Mouse (Mus musculus) ES-E14 (cell line): ENCODE results near the gene Cdkl3. TPM values are rescaled to one million over a fixed set of nuclear protein-coding genes. Genes with fewer than 3 reads are reported as not detected.

Experiments used
- DNase-seq: peaks from one replicate; pipeline ENCODE4 v3.0.0-alpha.2; 2013; ENCODE audit warnings: low read depth, low spot score
- H3K27ac ChIP-seq: 2 replicates; pipeline ENCODE4 v1.5.1; 2012; ENCODE audit warnings: low read depth, mild to moderate bottlenecking, low read length, moderate library complexity, mixed read lengths; ENCODE audit not compliant: poor library complexity, insufficient read depth, severe bottlenecking
- H3K36me3 ChIP-seq: 2 replicates; pipeline ENCODE4 v1.6.1; 2012; ENCODE audit warnings: mild to moderate bottlenecking, low read length, moderate library complexity, mixed read lengths; ENCODE audit not compliant: control insufficient read depth, poor library complexity, insufficient read depth, severe bottlenecking
- H3K4me1 ChIP-seq, 2 experiments: fragments of 150-350 bp in 1 of 2; sonication (generic) in 1 of 2; 2 replicates each; pipeline ENCODE4 v1.6.1; 2012; ENCODE audit warnings: low read length in 2 of 2, mild to moderate bottlenecking in 1 of 2, mixed read lengths in 1 of 2; ENCODE audit not compliant: control insufficient read depth in 2 of 2, insufficient read depth in 2 of 2, poor library complexity in 1 of 2
- H3K4me3 ChIP-seq, 2 experiments: fragments of 150-350 bp in 1 of 2; sonication (generic) in 1 of 2; 2 replicates each; pipeline ENCODE4 v1.5.1; 2012; ENCODE audit warnings: low read length in 2 of 2, low read depth in 1 of 2, mild to moderate bottlenecking in 1 of 2, mixed read lengths in 1 of 2; ENCODE audit not compliant: insufficient read depth in 1 of 2, poor library complexity in 1 of 2, severe bottlenecking in 1 of 2
- H3K9ac ChIP-seq: 2 replicates; pipeline ENCODE4 v1.6.1; 2012; ENCODE audit warnings: low read depth, mild to moderate bottlenecking, low read length, mixed read lengths; ENCODE audit not compliant: poor library complexity, insufficient read depth, severe bottlenecking
- H3K9me3 ChIP-seq: fragments of 150-350 bp; sonication (generic); 2 replicates; pipeline ENCODE4 v1.6.1; 2012; ENCODE audit warnings: low read depth, mild to moderate bottlenecking, low read length; ENCODE audit not compliant: control insufficient read depth, insufficient read depth
- CHD2 ChIP-seq: IDR thresholded peaks from 2 replicates; pipeline ENCODE4 v1.6.1; 2014; ENCODE audit warnings: mild to moderate bottlenecking, low read depth, low read length, inconsistent platforms
- HCFC1 ChIP-seq: IDR thresholded peaks from 2 replicates; pipeline ENCODE4 v1.6.1; 2012; ENCODE audit warnings: low read length, inconsistent platforms, borderline replicate concordance; ENCODE audit not compliant: insufficient read depth
- MAFK ChIP-seq: IDR thresholded peaks from 2 replicates; pipeline ENCODE4 v1.6.1; 2014; ENCODE audit warnings: mild to moderate bottlenecking, low read depth, low read length, inconsistent platforms; ENCODE audit not compliant: insufficient read depth
- ZC3H11A ChIP-seq: IDR thresholded peaks from 2 replicates; pipeline ENCODE4 v1.6.1; 2012; ENCODE audit warnings: low read depth, mild to moderate bottlenecking, inconsistent platforms, low read length, borderline replicate concordance
- ZNF384 ChIP-seq: IDR thresholded peaks from 2 replicates; pipeline ENCODE4 v1.6.1; 2012; ENCODE audit warnings: low read depth, low read length, inconsistent platforms
- in situ Hi-C, 2 experiments: fragments of 600-800 bp; cut with MboI; formaldehyde crosslinking; loops; one replicate each; pipeline ENCODE4 v1.15.1; 2025; ENCODE audit warnings: low sequenced_read_pairs in 2 of 2, inconsistent platforms in 1 of 2; ENCODE audit not compliant: unreplicated experiment in 2 of 2
- total RNA-seq: library from RNA; depleted of rRNA; stranded (reverse); fragments of 300-350 nt; gene quantifications from 2 replicates; pipeline ENCODE4 v1.2.3, GENCODE M21; 2012

Gene Cdkl3
- total RNA-seq, 1 experiment = 4.6 TPM

- in situ Hi-C loops = no loop called here
- no peak for TF ChIP-seq ZC3H11A
- Histone ChIP-seq H3K4me1 (no peaks in the 10 kb centered on the region), H3K27ac (no peak overlapping the region), H3K36me3 (no peaks in the 10 kb centered on the region), H3K9ac (no peak overlapping the region), H3K9me3 (no peaks in the 10 kb centered on the region), H3K4me3 (no peak overlapping the region)
- DNase-seq = no peak
These were observed 43.0 kb upstream of the Cdkl3 start for GRCm38 (mm10) chr11:51960967-51961471.

- DNase-seq = no peak
- H3K36me3 ChIP-seq = no peaks in the 10 kb centered on the region
- no peak for TF ChIP-seq ZC3H11A
- TF ChIP-seq MAFK = no peak
- TF ChIP-seq CHD2 = no peak
- TF ChIP-seq HCFC1 = no peak
- no peak for TF ChIP-seq ZNF384
- H3K9me3 ChIP-seq = no peaks in the 10 kb centered on the region
- no peak overlapping the region for H3K27ac ChIP-seq
- H3K4me3 ChIP-seq = no peak overlapping the region
- in situ Hi-C loops = no loop called here
- H3K4me1 ChIP-seq = no peaks in the 10 kb centered on the region
- no peak overlapping the region for H3K9ac ChIP-seq
These were observed 42.3 kb upstream of the Cdkl3 start for GRCm38 (mm10) chr11:51961761-51962160.

DNA sequence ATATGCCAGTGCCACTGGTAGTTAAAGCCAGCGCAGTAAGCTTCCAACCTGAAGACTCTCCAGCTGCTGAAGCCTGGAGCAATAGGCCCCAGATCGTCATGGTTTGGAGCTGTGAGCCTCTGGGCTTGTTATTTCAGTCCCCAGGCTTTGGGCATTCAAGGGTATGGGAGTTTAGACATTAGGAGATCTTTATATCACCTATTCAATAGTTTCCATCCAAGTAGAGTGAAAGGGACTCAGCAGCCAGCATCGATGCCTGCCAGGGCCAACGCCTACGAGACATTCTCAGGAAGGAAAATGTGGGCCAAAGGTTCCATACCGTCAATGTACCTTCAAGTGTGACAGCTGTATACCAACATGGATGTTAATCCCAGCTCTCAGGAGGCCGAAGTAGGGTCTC, 41.7 kb upstream of the Cdkl3 start:
- Histone ChIP-seq H3K9me3 (no peaks in the 10 kb centered on the region), H3K4me3 (no peak overlapping the region), H3K4me1 (no peaks in the 10 kb centered on the region), H3K9ac (no peak overlapping the region), H3K36me3 (no peaks in the 10 kb centered on the region), H3K27ac (no peak overlapping the region)
- no peak for DNase-seq
- in situ Hi-C loops = no loop called here
- TF ChIP-seq ZC3H11A (no peak), MAFK (no peak), ZNF384 (no peak), HCFC1 (no peak), CHD2 (no peak)

DNA sequence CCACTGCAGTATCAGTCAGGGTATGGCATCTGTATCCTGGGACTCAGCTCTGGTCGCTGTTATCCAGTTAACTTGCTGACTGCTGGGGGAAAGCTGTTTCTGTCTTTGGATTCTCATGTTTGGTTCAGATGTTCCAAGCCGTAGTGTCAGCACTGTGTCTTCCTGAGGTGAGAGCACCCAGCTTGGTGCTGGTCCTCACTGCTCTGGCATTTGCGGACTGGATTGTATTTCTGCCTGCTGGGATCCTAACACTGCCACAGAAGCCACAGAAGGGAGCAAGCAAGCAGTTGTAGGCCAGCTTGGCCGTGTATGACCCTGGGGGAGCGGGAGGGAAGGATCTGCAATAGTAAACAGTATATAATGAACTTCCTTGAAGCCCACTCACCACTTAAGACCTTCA, 37.4 kb upstream of the Cdkl3 start:
- Histone ChIP-seq H3K9ac (no peak overlapping the region), H3K27ac (no peak overlapping the region), H3K4me3 (no peak overlapping the region), H3K36me3 (peaks cover 14% of the 10 kb centered on the region), H3K9me3 (no peaks in the 10 kb centered on the region), H3K4me1 (peaks cover 0 to 5% of the 10 kb centered on the region in 2 experiments; a peak in 1 of 4 replicates)
- TF ChIP-seq CHD2 (no peak), ZC3H11A (no peak), MAFK (no peak), HCFC1 (no peak), ZNF384 (no peak)
- no peak for DNase-seq
- in situ Hi-C loops = loop anchor here in 1 of 2 experiments (5.0 kb wide), 1 partner anchor 144 kb away; no protein-coding TSS in a partner anchor
